Mouse (Mus musculus) brown adipose tissue, adult 24 weeks (tissue): ENCODE results near the gene Rbfox3. TPM values are rescaled to one million over a fixed set of nuclear protein-coding genes. Genes with fewer than 3 reads are reported as not detected.

Experiments used
- H3K27ac ChIP-seq: fragments of 200-500 bp; replicated peaks from 2 replicates; pipeline ENCODE4 v1.5.1; 2012; ENCODE audit warnings: low read depth, mild to moderate bottlenecking, low read length
- H3K4me1 ChIP-seq: fragments of 200-500 bp; 2 replicates; pipeline ENCODE4 v1.6.1; 2012; ENCODE audit warnings: low read length, mixed read lengths; ENCODE audit not compliant: control insufficient read depth, insufficient read depth, insufficient read length
- H3K4me3 ChIP-seq: fragments of 200-500 bp; 2 replicates; pipeline ENCODE4 v1.5.1; 2012; ENCODE audit warnings: low read depth, mild to moderate bottlenecking, low read length, moderate library complexity; ENCODE audit not compliant: insufficient read depth
- polyA plus RNA-seq: library from polyadenylated mRNA; stranded (reverse); fragments of >200 nt; gene quantifications from 2 replicates; pipeline ENCODE4 v1.2.4, GENCODE M21; 2012; ENCODE audit not compliant: missing spikeins, insufficient read depth, insufficient read length

Rbfox3 gene
- polyA plus RNA-seq, 1 experiment, result not detected

DNA sequence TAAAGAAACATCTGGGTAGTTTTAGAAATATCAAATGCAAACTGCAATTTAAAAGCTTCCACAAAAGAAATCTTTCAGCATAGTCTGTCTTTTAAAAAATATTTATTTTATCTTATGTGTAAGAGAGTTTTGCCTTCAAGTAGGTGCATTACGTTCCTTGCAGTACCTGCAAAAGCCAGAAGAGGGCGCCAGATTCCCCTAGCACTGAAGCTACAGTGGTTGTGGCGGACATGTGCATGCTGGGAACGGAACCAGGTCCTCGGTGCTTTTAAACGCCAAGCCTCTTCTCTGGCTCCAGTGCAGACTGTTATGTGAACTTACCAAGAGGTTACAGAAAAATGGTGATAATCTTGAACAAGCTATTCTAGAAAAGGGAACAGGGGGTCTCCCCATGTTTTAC, 451.1 kb downstream of the Rbfox3 start:
- Histone ChIP-seq H3K4me1 (peaks cover 21% of the 10 kb centered on the region), H3K4me3 (no peak overlapping the region), H3K27ac (no peak overlapping the region)

DNA sequence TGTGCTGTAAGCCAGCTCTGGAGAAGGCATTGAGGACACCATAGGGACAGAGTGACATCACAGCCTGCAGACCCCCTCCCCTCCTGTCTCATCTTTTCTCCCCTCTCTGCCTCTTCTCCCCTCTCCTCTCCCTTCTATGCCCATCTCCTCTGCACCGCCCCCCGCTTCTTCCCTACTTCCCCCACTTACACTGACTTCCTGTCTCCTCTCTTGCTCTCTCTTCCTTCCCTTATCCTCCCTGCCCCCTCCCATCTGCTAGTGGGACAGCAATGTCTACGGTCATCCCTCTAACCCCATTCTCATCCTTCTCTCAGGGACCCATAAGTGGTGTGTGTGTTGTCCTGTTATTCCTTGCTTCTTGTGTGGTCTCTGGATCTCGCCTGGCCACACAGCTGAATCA, 451.9 kb downstream of the Rbfox3 start:
- Histone ChIP-seq H3K4me3 (peak overlapping the region; percentile 14; the same call in 1 of the 2 replicates), H3K27ac (peak overlapping the region; percentile 93), H3K4me1 (peaks cover 21% of the 10 kb centered on the region)

DNA sequence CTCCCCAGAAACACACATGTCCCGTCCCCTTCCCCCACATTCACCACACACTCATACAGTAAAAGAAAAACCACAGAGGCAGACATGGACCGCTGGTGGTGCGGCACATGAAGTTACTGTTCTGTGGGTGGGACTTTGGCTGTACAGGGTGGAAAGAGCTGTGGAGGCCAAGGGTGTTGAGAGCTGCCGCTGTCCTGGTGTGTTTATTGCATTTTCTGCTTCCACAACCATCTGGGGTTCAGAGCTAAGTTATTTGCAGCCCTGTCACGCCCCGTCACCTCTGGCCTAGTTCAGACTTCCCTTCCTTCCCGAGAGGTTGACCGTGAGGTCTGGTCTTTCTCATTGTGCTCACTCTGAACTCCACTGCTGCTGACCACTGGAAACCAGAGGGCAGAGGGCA, 452.3 kb downstream of the Rbfox3 start:
- H3K27ac ChIP-seq, result peak overlapping the region; percentile 93
- peaks cover 24% of the 10 kb centered on the region for H3K4me1 ChIP-seq
- H3K4me3 ChIP-seq, result peak overlapping the region; percentile 34

DNA sequence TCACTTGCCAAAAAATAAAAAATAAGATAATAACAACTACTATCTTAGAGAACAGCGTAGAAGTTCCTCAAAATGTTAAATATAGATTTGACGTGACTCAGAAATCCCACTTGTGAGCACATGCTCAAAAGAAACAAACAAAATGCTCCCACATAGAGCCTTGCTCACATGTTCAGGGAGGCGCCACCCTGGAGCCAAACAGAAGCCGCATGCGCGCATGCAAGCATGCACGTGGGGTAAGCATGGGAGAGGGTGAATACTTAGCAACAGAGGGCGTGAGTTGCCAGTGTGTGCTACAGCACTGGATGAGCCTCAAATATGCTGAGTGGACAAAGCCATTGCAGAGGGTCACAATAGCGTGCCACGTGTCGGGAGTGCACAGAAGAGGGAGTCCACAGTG, 454.5 kb downstream of the Rbfox3 start:
- Histone ChIP-seq H3K27ac (peak overlapping the region; percentile 56), H3K4me3 (no peak overlapping the region), H3K4me1 (peaks cover 32% of the 10 kb centered on the region)

DNA sequence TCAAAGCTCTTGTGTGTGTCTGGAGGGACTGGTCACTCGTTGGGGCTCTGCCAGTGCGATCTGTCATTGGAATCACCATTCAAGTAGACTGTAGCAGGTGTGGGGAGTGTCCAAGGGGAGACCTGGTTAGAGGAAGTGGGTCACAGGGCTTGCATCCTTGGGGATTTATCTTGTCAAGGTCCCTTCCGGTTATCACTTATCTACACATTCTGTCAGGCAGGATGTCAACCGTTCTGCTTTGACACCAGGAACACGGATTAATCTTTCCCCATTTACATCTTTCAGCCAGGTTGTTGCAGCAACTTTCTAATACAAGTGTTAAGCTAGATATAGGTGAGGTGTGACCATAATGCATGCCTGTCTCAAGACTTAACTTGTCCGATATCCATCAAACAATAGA, 455.6 kb downstream of the Rbfox3 start:
- H3K27ac ChIP-seq, result peak overlapping the region; percentile 35; the same call in 1 of the 2 replicates
- H3K4me3 ChIP-seq, result no peak overlapping the region
- peaks cover 32% of the 10 kb centered on the region for H3K4me1 ChIP-seq

DNA sequence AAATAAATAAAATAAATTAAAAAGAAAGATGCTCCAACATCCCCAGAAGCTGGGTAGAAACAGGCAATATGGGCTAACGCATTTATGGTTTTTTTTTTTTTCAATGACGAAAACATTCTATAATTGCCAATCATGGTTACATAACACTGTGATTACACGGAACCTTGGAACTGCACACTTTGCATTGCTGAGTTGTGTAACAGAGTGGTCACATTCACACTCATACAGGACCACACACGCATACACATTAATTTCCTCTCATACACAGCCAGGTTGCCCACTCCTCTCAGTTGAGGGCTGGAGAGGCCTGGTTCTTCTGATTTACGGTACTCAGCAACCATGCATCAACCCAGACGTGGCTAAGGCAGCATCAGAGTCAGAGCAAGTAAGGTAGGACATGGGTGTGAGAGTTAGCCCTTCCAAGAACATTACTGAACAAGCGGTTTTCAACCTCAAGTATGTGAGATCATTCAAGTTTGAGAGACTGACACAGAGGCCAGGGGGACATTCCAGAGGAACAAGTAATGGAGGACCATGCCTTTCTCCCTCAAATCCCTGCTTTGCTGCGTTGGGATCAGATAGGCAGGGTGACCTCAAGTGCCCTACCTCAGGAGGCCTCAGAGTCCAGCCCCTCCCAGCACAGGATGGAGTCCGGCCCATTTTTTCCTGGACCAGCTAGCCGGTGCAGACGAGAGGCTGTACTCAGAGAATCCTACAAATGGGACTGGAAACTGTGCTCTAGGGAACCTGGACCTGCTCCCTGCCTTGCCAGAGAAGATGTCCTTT, 457.3 kb downstream of the Rbfox3 start:
- peaks cover 30% of the 10 kb centered on the region for H3K4me1 ChIP-seq
- H3K4me3 ChIP-seq, result no peak overlapping the region
- H3K27ac ChIP-seq, result peak overlapping the region; percentile 66; the same call in 1 of the 2 replicates

DNA sequence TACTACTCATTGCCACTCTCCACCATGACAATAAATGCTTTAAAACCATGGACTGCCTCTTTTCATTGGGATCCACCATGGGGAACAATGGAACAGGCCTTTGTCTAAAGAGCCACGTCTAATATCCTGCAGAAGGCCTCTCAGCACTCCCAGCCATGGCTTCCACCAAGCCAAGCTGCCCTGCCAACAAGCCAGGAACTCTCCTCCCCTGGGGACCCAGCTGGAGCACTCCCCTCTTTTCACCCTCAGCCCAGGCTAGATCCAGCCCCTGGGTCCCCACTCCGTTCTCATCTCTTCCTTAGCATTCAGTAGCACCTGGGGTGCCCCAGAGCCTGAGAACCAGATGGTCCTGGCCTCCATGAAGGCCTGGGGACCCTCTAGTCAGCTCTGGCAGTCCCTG, 458.4 kb downstream of the Rbfox3 start:
- H3K4me3 ChIP-seq, result no peak overlapping the region
- H3K4me1 ChIP-seq, result peaks cover 30% of the 10 kb centered on the region
- no peak overlapping the region for H3K27ac ChIP-seq

DNA sequence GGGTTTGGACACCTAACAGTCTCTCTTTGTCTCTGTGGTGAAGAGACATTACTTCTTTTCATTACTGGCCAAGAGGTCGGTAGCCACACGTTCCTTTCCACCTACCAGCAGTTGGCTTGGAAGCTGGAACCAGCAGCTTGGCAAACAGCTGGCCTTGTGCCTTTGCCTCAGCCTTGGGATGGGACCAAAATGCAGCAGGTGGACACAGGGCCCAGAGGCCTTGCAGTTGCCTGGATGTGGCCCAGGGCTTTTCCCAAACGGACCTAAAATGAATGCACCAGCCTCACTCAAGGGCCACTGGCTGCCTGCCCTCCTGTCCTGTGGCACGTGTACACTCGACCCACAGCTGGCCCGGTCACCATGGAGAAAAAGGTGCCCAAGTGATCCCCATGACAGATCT, 460.2 kb downstream of the Rbfox3 start:
- H3K4me1 ChIP-seq, result peaks cover 26% of the 10 kb centered on the region
- H3K27ac ChIP-seq, result no peak overlapping the region
- H3K4me3 ChIP-seq, result no peak overlapping the region

DNA sequence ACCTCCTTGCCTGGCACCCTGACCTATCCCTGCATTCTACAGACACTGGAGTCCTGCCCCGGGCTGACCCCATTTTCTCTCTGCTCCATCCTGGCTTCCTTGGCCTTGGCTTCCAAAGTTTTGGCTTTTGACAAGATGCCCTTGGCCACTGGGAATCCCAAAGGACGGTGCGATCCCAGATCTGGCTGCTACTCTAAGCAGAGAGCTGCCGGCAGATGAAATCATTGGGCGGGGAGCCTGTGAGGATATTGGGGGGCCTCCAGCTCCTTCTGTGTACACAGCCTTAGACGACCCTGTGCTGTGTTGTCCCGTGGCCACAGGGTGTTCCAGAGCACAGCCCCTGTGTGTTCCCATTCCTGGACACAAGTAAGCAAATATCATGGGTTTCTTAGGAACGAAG, 463.0 kb downstream of the Rbfox3 start:
- Histone ChIP-seq H3K4me3 (no peak overlapping the region), H3K4me1 (peaks cover 13% of the 10 kb centered on the region), H3K27ac (no peak overlapping the region)

DNA sequence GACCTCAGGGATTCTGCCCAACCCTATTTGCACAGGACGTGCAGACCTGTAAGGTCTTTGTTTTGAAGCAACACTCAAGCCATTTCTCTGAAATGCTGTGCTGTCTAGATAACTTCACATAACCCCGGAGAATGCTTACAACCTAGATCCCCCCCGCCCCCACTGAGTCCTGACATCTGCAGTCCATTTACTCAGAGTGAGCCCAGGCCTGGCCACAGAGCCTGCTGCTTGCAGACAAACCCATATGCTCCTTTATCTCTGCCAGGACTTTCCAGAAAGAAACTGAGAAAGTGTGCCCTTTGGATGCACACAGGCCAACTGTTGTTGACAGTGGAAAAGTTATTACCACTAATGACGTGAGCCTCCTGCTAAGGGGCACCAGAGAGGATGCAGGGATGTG, 464.1 kb downstream of the Rbfox3 start:
- Histone ChIP-seq H3K4me3 (no peak overlapping the region), H3K27ac (no peak overlapping the region), H3K4me1 (peaks cover 9% of the 10 kb centered on the region)

DNA sequence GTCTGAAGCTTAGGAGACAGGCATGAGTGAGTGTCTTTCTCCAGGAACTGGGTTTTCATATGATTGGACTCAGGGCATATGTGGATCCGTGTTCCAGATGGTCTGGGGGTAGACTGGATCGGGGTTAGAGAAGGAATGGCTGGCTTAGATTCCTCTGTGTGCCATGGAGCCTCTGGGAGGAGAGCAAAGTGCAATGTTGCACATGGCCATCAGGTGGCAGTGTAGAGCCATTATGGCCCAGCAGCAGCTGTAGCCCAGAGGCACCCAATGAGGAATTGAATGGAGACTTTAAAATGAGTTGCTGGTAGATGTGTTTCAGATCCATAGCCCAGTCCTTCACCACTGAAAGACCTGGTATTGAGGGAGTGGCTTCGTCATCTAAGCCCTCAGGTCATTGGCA, 465.6 kb downstream of the Rbfox3 start:
- H3K4me1 ChIP-seq, result peaks cover 15% of the 10 kb centered on the region
- H3K27ac ChIP-seq, result no peak overlapping the region
- H3K4me3 ChIP-seq, result no peak overlapping the region

DNA sequence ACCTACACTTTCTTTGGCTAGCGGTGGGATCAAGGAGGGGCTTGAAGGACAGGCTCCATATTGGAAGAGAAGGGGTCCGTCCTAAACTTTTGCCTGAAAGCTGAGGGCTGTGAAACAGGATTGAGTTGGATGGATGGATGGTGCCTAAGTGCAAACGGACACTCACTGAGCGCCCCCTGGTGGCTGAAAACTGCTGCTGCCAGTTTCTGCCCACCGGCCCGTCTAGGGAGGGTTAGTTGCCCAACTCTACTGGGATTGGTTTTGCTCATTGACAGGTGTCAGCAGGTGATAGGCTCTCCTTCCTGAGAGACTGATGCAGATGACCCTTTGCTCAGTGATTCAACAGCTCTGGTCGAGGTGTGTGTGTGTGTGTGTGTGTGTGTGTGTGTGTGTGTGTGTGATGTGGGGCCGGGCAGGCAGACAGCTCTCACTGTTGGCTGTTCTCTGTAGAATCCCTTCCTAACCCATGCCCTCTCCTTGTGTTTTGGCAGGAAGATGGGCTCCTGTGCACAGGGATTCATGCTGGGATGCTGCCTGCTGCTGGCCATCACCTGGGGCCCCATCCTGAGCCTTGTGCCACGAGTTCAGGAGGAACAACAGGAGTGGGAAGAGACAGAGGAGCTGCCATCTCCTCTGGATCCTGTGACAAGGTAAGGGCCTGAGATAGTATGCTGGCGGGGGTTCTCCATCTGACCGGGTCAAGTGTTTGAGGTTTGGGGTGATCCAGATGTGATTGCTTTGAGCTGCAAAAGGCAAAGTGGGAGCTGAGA, 468.0 kb downstream of the Rbfox3 start:
- peaks cover 12% of the 10 kb centered on the region for H3K4me1 ChIP-seq

DNA sequence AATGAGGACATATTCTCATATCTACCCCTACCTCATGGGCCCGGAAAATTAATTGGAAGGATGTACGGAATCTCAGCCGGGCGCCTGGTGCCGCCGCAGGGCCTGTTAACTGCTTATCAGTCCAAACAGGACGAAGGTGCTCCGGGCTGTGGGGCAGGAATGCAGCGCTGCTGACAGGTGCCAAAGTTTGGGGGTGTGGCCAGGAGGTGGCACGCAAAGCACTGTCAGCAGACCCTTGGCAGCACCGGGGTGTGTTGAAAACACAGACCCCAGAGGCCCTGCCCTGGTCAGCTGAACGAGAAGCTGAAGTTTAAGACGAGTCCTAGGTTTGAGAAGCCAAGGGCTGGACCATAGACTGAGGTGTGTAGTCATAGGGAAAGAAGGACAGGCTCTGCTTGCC, 468.7 kb downstream of the Rbfox3 start:
- Histone ChIP-seq H3K4me1 (peaks cover 17% of the 10 kb centered on the region), H3K27ac (no peak overlapping the region), H3K4me3 (no peak overlapping the region)

More for the DNA sequence above, 468.0 kb downstream of the Rbfox3 start:
- H3K27ac ChIP-seq, result no peak overlapping the region
- H3K4me3 ChIP-seq, result no peak overlapping the region
